Mouse (Mus musculus) CH12.LX (cell line): ENCODE data around the gene Snupn.

ENCODE experiments used
- CHD2 ChIP-seq: IDR thresholded peaks from 2 replicates; pipeline ENCODE4 v1.6.1; 2011; ENCODE audit warnings: low read length, improper control_type of control experiment
- CTCF ChIP-seq, 2 experiments: IDR thresholded peaks in 1 of 2; conservative IDR thresholded peaks in 1 of 2; 2 replicates each; pipeline ENCODE4 v1.5.1; 2011 to 2012; ENCODE audit warnings: low read depth in 2 of 2, low read length in 2 of 2, improper control_type of control experiment in 1 of 2, inconsistent platforms in 1 of 2, mild to moderate bottlenecking in 1 of 2, moderate library complexity in 1 of 2
- GABPA ChIP-seq: IDR thresholded peaks from 2 replicates; pipeline ENCODE4 v1.6.1; 2012; ENCODE audit warnings: low read depth, low read length, improper control_type of control experiment, inconsistent platforms; ENCODE audit not compliant: insufficient replicate concordance
- KAT2A ChIP-seq: IDR thresholded peaks from 2 replicates; pipeline ENCODE4 v1.6.1; 2012; ENCODE audit warnings: low read length, improper control_type of control experiment, inconsistent platforms; ENCODE audit not compliant: insufficient replicate concordance
- MXI1 ChIP-seq: IDR thresholded peaks from 2 replicates; pipeline ENCODE4 v1.6.1; 2011; ENCODE audit warnings: mild to moderate bottlenecking, low read depth, low read length, improper control_type of control experiment
- MYC ChIP-seq: IDR thresholded peaks from 2 replicates; pipeline ENCODE4 v1.6.1; 2011; ENCODE audit warnings: low read depth, mild to moderate bottlenecking, improper control_type of control experiment, low read length
- NELFE ChIP-seq: IDR thresholded peaks from 2 replicates; pipeline ENCODE4 v1.6.1; 2011; ENCODE audit warnings: low read depth, low read length, improper control_type of control experiment
- POLR2A ChIP-seq: IDR thresholded peaks from 2 replicates; pipeline ENCODE4 v1.6.1; 2011; ENCODE audit warnings: low read depth, mild to moderate bottlenecking, improper control_type of control experiment, low read length
- POLR2AphosphoS2 ChIP-seq: IDR thresholded peaks from 2 replicates; pipeline ENCODE4 v1.6.1; 2011; ENCODE audit warnings: low read depth, low read length, improper control_type of control experiment
- RAD21 ChIP-seq: IDR thresholded peaks from 2 replicates; pipeline ENCODE4 v1.6.1; 2011; ENCODE audit warnings: low read depth, mild to moderate bottlenecking, low read length, improper control_type of control experiment, moderate library complexity
- SMC3 ChIP-seq: IDR thresholded peaks from 2 replicates; pipeline ENCODE4 v1.6.1; 2011; ENCODE audit warnings: low read depth, low read length, improper control_type of control experiment
- ZMIZ1 ChIP-seq: IDR thresholded peaks from 2 replicates; pipeline ENCODE4 v1.6.1; 2012; ENCODE audit warnings: low read depth, mild to moderate bottlenecking, inconsistent platforms, low read length, improper control_type of control experiment
- ZNF384 ChIP-seq: IDR thresholded peaks from 2 replicates; pipeline ENCODE4 v1.6.1; 2012; ENCODE audit warnings: low read depth, low read length, improper control_type of control experiment, inconsistent platforms

DNA sequence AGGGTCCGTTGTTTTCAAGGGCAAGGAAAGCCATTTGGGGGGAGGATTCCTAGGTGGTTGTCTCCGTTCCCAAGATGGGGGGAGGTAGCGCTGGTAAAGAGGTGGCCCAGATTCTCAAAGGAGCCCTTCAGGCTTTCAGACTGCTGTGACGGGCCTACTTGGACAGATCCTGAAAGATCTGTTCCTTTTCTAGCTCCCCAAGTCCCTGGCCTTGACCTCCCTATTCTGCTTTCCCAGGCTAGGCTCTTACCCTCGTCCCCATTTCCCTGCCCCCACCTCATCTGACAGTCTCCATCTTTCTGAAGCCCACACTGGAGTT lies 45.3 kb downstream of the Snupn start:
- no peak for TF ChIP-seq RAD21
- TF ChIP-seq CTCF (conservative IDR thresholded peaks at IDR 0.05 in 1 of 2, IDR thresholded peaks at IDR 0.05 in 1 of 2; ENCODE audit: low read depth in 2 of 2, low read length in 2 of 2), result no peak
- TF ChIP-seq POLR2A, result no peak
- no peak for TF ChIP-seq KAT2A
- no peak for TF ChIP-seq MYC
- TF ChIP-seq ZNF384, result no peak
- no peak for TF ChIP-seq SMC3
- TF ChIP-seq POLR2AphosphoS2, result no peak
- no peak for TF ChIP-seq ZMIZ1
- no peak for TF ChIP-seq GABPA
- no peak for TF ChIP-seq CHD2
- no peak for TF ChIP-seq NELFE
- TF ChIP-seq MXI1, result no peak
